Mouse (Mus musculus): Measurements from ENCODE around the gene Glis1. TPM values are rescaled to one million over a fixed set of nuclear protein-coding genes. Genes with fewer than 3 reads are reported as not detected.

The Glis1 gene
- polyA plus RNA-seq (2016; fragmentation: Nextera tagmentation; extraction: Ambion mirVana), result 23.3 and 26.0 TPM in 2 replicates

DNA sequence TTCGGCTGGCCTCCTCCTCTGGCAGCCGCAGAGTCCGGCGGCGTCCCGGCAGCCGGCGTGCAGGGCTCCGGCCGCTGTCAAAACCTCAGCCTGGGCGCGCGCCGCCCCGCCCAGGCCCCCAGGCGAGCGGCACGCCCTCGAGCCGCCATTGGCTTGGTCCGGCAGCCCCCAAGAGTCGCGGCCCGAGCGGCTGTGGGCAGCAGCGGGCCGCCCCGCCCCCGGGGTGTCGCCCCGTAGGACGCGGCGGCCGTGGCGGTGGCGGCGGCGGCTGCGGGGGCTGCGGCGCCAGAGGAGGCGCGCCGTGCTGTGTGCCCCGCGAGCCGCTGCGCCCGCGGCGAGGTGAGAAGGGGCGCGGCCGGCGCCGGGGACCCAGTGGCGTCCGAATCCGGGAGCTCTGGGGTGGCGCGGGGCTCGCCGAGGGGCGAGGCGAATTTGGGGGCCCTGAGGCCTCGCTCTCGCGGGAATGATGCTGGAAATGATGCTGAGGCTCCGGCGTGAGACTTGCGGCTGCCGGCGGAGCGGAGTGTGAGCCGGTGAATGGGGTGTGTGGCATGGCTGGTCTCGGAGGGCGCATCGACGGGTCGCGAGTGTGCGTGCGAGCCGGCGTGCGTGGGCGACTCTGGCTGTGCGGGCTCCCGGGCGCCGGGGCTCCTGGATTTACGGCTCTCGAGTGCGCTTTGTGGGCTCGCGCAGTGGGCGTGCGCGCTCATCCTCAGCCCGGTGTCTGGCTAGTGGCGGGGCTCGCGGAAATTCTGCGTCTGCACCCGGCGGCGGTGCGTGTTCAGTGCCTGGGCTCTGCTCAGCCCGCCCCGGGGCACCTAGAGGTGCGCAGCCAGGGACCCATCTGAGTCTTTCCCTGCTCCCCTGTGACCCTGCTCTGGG lies at the start of gene Glis1:
Gene Glis1, plus strand, starts transcription at position 236 of the 882 bp plus-strand sequence.
- ATAC-seq (ENCODE audit: insufficient number of reproducible peaks, insufficient read depth, low FRiP score, low TSS enrichment), result peak; percentile 76
- Histone ChIP-seq H3K4me2 (replicated peaks) (peak within 1 kb of the TSS; percentile 95), H3K4me3 (peak within 1 kb of the TSS; percentile 63), H3K36me3 (no peaks in the 10 kb centered on the region), H3K9ac (peak within 1 kb of the TSS; percentile 64), H3K4me1 (peaks cover 23% of the 10 kb centered on the region), H3K9me3 (no peaks in the 10 kb centered on the region), H3K27ac (peak within 1 kb of the TSS; percentile 50; the same call in 1 of the 2 replicates), H3K27me3 (peaks cover 55% of the 10 kb centered on the region)
- under 1% methylated on average over 94 of the region's 112 CpGs for WGBS

DNA sequence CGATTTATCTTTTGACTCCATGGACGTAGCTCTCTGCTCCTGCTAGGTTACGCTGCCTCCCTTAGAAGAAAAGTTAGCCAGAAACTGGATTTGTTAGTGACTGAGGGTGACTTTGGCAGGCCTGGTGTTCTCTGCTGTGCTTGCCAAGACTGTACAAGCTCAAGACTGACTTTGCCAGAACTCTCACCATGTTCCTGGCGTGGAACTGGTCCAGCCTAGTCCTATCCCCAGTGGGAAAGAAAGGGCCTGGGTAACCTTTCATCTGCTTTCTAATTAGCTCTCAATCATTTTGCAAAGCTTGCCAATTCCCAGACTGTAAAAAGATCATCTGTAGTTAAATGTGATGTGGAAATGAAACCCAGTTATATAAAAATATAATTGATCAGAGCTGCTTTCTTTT lies 47.4 kb upstream of the Glis1 start:
- no peak for ATAC-seq (ENCODE audit: insufficient number of reproducible peaks, insufficient read depth, low FRiP score, low TSS enrichment)
- Histone ChIP-seq H3K27me3 (no peaks in the 10 kb centered on the region), H3K4me2 (replicated peaks) (no peak overlapping the region), H3K4me3 (no peak overlapping the region), H3K27ac (no peak overlapping the region), H3K9ac (no peak overlapping the region), H3K4me1 (no peaks in the 10 kb centered on the region), H3K36me3 (peaks cover 83% of the 10 kb centered on the region), H3K9me3 (no peaks in the 10 kb centered on the region)
- WGBS, result 95% methylated on average over 4 of the region's 4 CpGs

DNA sequence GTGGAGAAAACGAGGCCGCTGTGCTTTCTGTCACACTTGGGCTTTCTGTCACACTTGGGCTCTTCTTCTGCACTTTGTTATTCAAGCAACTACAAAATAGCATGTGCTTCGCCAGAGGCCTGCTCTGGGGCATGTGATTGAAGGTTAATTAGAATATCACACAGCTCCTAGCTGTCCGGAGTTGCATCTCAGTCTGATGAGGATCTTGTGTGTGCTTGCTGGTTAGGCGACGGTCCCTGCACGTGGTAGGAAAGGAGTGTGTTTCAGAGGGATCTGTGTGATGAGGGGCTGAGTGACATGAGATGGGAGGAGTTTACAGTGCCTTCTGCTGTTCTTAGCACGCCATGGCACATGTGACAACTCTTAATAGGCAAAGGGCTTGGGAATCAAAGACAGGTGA lies 46.9 kb upstream of the Glis1 start:
- no peaks in the 10 kb centered on the region for H3K27me3 ChIP-seq
- H3K36me3 ChIP-seq, result peaks cover 85% of the 10 kb centered on the region
- ATAC-seq (ENCODE audit: insufficient number of reproducible peaks, insufficient read depth, low FRiP score, low TSS enrichment), result no peak
- no peak overlapping the region for H3K4me3 ChIP-seq
- H3K4me2 ChIP-seq (replicated peaks), result no peak overlapping the region
- no peaks in the 10 kb centered on the region for H3K4me1 ChIP-seq
- H3K9ac ChIP-seq, result no peak overlapping the region
- 94% methylated on average over 8 of the region's 8 CpGs for WGBS
- no peaks in the 10 kb centered on the region for H3K9me3 ChIP-seq
- H3K27ac ChIP-seq, result no peak overlapping the region

DNA sequence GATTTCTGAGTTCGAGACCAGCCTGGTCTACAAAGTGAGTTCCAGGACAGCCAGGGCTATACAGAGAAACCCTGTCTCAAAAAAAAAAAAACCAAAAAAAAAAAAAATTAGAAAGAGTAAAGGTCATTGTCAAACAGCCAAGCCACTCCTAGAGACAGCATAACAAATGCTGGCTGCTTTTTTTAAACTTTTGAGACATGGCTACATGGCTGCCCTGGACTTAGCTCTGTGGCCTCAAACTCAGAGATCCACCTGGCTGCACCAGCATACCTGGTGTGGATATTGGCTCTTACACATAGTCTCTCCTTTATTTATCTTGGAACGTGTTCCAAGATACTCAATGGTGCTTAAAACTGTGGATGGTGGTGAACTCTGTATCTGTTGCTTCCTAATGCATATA lies 46.1 kb upstream of the Glis1 start:
- Histone ChIP-seq H3K9ac (no peak overlapping the region), H3K4me1 (no peaks in the 10 kb centered on the region), H3K36me3 (peaks cover 85% of the 10 kb centered on the region), H3K4me2 (replicated peaks) (no peak overlapping the region), H3K27ac (no peak overlapping the region), H3K4me3 (no peak overlapping the region), H3K27me3 (no peaks in the 10 kb centered on the region), H3K9me3 (no peaks in the 10 kb centered on the region)
- no peak for ATAC-seq (ENCODE audit: insufficient number of reproducible peaks, insufficient read depth, low FRiP score, low TSS enrichment)
- 98% methylated on average over 2 of the region's 2 CpGs for WGBS

DNA sequence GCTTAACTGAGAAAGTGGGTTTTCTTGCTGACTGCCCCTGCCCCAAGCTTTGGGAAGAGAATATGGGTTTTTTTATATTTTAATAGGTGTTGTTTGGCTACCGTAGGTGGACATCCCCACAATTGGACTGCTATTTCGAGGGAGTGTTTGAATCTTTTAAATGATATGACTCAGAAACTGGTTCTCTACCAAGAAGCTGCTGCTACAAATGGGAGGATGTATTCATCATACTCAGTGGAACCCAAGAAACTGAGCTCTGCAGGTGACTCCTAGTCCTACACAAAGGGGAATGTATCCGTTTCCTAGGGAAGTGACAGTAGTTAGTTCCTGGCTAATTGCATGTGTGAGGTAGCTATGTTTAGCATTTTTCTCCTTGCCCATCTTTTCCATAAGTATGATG lies 45.0 kb upstream of the Glis1 start:
- H3K4me1 ChIP-seq, result no peaks in the 10 kb centered on the region
- no peaks in the 10 kb centered on the region for H3K27me3 ChIP-seq
- H3K27ac ChIP-seq, result no peak overlapping the region
- no peak for ATAC-seq (ENCODE audit: insufficient number of reproducible peaks, insufficient read depth, low FRiP score, low TSS enrichment)
- no peak overlapping the region for H3K4me2 ChIP-seq (replicated peaks)
- H3K4me3 ChIP-seq, result no peak overlapping the region
- no peak overlapping the region for H3K9ac ChIP-seq
- H3K36me3 ChIP-seq, result peaks cover 89% of the 10 kb centered on the region
- WGBS, result 93% methylated on average over 3 of the region's 3 CpGs
- no peaks in the 10 kb centered on the region for H3K9me3 ChIP-seq

DNA sequence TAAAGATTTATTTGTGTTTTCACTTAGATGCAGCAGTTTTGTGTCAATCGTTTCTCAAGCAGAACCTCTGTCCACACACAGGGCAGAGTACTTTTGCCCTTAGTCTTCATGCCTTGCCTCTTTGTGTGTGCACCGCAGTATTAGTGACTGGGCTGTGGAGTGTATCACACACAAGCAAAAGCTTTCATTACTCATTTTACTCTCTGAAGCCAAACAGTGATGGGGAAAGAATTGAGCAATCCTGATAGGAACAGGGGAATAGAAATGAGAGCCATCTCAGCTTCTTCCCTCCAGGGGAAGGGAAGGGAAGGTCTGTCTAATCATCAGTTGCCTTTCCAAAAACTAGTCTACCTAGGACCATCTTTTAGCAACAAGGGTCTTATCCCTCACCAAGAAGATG lies 40.6 kb upstream of the Glis1 start:
- H3K4me3 ChIP-seq, result no peak overlapping the region
- 88% methylated on average over 2 of the region's 2 CpGs for WGBS
- no peak overlapping the region for H3K9ac ChIP-seq
- no peak overlapping the region for H3K4me2 ChIP-seq (replicated peaks)
- H3K27ac ChIP-seq, result no peak overlapping the region
- H3K27me3 ChIP-seq, result no peaks in the 10 kb centered on the region
- ATAC-seq (ENCODE audit: insufficient number of reproducible peaks, insufficient read depth, low FRiP score, low TSS enrichment), result no peak
- no peaks in the 10 kb centered on the region for H3K9me3 ChIP-seq
- H3K4me1 ChIP-seq, result no peaks in the 10 kb centered on the region
- H3K36me3 ChIP-seq, result peaks cover 78% of the 10 kb centered on the region

DNA sequence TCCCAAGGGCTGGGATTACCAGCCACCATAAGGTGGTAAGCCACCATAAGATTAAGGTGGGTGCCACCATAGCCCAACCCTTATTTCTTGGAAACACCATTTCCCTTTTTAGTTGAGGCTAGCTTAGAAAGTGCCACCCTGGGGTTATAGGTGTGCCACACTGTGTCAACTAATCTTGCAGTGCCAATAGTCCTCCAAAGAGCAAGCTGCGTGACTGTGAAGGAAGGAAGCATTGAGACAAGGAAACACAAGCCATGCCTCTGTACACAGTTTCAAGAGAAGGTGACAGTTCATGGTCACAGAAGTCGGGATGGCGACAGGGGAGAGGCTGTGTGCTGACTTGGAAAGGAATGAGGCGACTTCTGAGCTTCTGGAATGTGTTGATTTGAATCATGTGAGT lies 14.2 kb upstream of the Glis1 start:
- Histone ChIP-seq H3K27ac (no peak overlapping the region), H3K4me3 (no peak overlapping the region), H3K36me3 (0 out of 2 replicates have a peak, but pooled peaks cover 6% of the 10 kb centered on the region), H3K9ac (no peak overlapping the region), H3K9me3 (no peaks in the 10 kb centered on the region), H3K4me2 (replicated peaks) (no peak overlapping the region), H3K4me1 (no peaks in the 10 kb centered on the region), H3K27me3 (0 out of 2 replicates have a peak, but pooled peaks cover 5% of the 10 kb centered on the region)
- no peak for ATAC-seq (ENCODE audit: insufficient number of reproducible peaks, insufficient read depth, low FRiP score, low TSS enrichment)
- WGBS, result 77% methylated on average over 4 of the region's 4 CpGs

DNA sequence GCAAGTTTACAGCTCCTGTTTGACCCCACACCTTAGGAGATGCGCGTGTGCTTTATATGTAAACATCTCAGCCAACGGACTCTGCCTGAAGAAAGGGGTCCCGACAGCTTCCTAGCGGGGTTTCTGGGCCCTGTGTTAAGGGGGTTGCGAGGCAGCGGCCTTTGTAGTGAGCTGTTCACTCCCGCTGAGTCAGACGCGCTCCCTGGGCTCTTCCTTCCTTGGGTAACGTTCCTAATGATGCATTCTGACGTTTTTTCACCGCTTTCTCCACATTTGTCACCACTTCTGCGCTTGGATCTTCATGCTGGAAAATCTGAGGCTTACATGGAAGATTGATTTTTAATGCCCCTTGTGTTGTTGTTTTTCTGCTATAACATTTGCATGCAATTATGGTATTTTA lies 12.7 kb upstream of the Glis1 start:
- no peak for ATAC-seq (ENCODE audit: insufficient number of reproducible peaks, insufficient read depth, low FRiP score, low TSS enrichment)
- H3K27ac ChIP-seq, result 0 out of 2 replicates have a peak overlapping the region, but pooled peaks have one; percentile 31
- H3K9me3 ChIP-seq, result no peaks in the 10 kb centered on the region
- 0 out of 2 replicates have a peak, but pooled peaks cover 6% of the 10 kb centered on the region for H3K36me3 ChIP-seq
- peaks cover 5% of the 10 kb centered on the region; the same call in 1 of the 2 replicates for H3K27me3 ChIP-seq
- H3K4me2 ChIP-seq (replicated peaks), result peak overlapping the region; percentile 33
- H3K4me1 ChIP-seq, result no peaks in the 10 kb centered on the region
- WGBS, result 5% methylated on average over 14 of the region's 14 CpGs
- H3K9ac ChIP-seq, result no peak overlapping the region
- no peak overlapping the region; the same call in 1 of the 2 replicates for H3K4me3 ChIP-seq

DNA sequence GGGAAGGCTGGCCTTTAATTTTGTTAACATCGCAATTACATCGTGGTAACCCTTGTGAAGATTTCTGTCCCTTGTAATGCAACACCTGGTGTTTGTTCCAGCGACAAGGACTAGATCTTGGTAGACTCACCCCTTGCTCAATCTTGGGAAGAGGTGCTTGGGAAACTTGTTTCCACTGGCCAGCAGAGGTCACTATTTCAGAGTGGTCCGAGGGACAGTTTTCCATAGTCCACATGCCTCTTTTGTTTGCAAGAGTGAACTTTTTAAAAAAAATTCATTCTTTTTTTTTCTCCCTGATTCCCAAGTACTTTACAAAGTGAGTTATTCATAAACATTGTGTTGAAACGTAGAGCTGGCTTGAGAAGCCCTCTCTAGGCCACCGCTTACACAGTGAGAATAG lies 12.2 kb upstream of the Glis1 start:
- Histone ChIP-seq H3K4me3 (no peak overlapping the region), H3K9me3 (no peaks in the 10 kb centered on the region), H3K4me2 (replicated peaks) (no peak overlapping the region), H3K4me1 (no peaks in the 10 kb centered on the region), H3K27me3 (peaks cover 7% of the 10 kb centered on the region; the same call in 1 of the 2 replicates), H3K27ac (no peak overlapping the region), H3K9ac (no peak overlapping the region), H3K36me3 (0 out of 2 replicates have a peak, but pooled peaks cover 6% of the 10 kb centered on the region)
- 21% methylated on average over 6 of the region's 6 CpGs for WGBS
- ATAC-seq (ENCODE audit: insufficient number of reproducible peaks, insufficient read depth, low FRiP score, low TSS enrichment), result no peak

DNA sequence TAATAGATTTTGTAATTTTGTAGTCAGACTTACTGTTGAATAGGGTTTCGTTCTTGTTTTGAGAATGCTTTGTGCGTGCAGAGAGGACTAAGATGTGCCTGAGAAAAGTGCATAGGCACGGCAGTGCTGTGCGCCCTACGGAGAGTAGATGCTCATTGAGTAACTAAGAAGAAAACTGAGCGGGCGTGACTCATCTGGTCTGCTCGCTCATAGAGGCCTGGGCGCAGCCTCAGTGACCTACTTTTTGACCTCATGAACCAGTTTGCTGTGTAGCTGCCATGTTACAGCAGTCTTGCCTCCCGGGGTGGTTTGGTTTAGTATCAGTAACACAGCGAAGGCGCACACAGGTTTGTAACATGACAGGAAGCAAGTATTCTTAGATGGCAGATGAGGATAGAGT lies 8.8 kb upstream of the Glis1 start:
- H3K9me3 ChIP-seq, result no peaks in the 10 kb centered on the region
- no peak overlapping the region for H3K9ac ChIP-seq
- H3K27me3 ChIP-seq, result peaks cover 7% of the 10 kb centered on the region; the same call in 1 of the 2 replicates
- no peaks in the 10 kb centered on the region for H3K4me1 ChIP-seq
- ATAC-seq (ENCODE audit: insufficient number of reproducible peaks, insufficient read depth, low FRiP score, low TSS enrichment), result no peak
- no peaks in the 10 kb centered on the region for H3K36me3 ChIP-seq
- WGBS, result 92% methylated on average over 12 of the region's 12 CpGs
- no peak overlapping the region for H3K27ac ChIP-seq
- H3K4me2 ChIP-seq (replicated peaks), result no peak overlapping the region
- H3K4me3 ChIP-seq, result no peak overlapping the region

DNA sequence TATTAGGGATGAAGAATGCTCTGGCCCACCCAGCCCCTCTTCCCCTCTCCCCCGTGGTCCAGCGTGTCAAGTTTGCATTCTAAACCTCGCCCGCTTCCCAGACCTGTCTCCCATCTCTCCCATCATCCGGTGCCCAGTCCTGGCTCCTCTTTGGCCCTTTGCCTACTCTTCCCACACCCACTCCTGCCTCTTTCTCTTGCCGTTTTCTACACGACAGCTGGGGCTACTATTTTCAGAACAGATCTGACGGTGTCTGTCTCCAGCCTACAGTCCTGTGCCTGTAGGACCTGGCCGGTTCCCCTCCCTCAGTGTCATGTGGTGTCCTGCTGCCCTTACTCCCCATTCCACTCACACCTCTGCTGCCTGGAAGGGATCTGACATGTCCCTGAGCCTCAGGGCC lies 7.8 kb upstream of the Glis1 start:
- Histone ChIP-seq H3K4me3 (no peak overlapping the region), H3K36me3 (no peaks in the 10 kb centered on the region), H3K27ac (no peak overlapping the region), H3K4me2 (replicated peaks) (no peak overlapping the region), H3K9me3 (no peaks in the 10 kb centered on the region), H3K4me1 (no peaks in the 10 kb centered on the region), H3K27me3 (peaks cover 4% of the 10 kb centered on the region; the same call in 1 of the 2 replicates), H3K9ac (no peak overlapping the region)
- ATAC-seq (ENCODE audit: insufficient number of reproducible peaks, insufficient read depth, low FRiP score, low TSS enrichment), result no peak
- WGBS, result 77% methylated on average over 9 of the region's 9 CpGs

DNA sequence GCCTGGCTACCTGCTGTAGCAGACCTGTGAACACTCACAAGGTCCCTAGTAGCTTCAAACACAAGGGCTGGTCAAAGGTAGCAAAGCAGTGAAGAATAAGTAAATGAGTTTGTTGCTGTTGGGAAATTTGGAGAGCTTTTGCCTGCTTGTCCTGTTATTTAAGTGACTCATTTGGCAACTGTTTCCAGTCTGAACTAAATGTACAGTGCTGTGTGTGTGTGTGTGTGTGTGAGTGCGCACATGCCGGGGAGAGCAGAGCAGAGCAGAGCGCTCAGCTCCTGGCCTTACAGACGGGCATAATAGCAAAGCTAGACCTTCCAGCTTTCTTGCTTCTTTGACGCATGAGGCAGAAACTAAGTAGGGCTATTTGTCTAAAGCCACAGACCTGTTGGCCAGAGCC lies 1.7 kb upstream of the Glis1 start:
- H3K36me3 ChIP-seq, result no peaks in the 10 kb centered on the region
- no peak for ATAC-seq (ENCODE audit: insufficient number of reproducible peaks, insufficient read depth, low FRiP score, low TSS enrichment)
- 78% methylated on average over 5 of the region's 5 CpGs for WGBS
- H3K4me3 ChIP-seq, result no peak overlapping the region
- no peak overlapping the region for H3K9ac ChIP-seq
- no peaks in the 10 kb centered on the region for H3K9me3 ChIP-seq
- H3K27me3 ChIP-seq, result peaks cover 47% of the 10 kb centered on the region
- H3K4me2 ChIP-seq (replicated peaks), result no peak overlapping the region
- H3K4me1 ChIP-seq, result peaks cover 17% of the 10 kb centered on the region
- H3K27ac ChIP-seq, result no peak overlapping the region
